Comparison of ENCODE assay signal across 21 mouse cellular contexts in the genomic region with DNA sequence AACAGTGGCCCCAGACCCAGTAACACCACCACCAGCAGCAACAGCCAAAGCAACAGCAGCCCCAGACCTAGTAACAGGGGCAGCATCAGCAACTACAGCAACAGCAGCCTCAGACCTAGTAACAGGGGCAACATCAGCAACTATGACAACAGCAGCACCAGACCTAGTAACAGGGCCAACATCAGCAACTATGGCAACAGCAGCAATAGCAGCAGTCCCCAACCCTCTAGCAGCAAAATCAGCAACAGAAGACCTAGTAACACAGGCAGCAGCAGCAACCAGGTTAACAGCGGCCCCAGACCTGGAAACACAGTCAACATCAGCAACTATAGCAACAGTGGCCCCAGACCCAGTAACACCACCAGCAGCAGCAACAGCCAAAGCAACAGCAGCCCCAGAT. TPM values are rescaled to one million over a fixed set of nuclear protein-coding genes. Genes with fewer than 3 reads are reported as not detected.
DNase-seq lines count a peak whose midpoint lies in the region; ATAC-seq and TF ChIP-seq lines count a peak whose summit lies in the region.
"Had no signal": no experiment of that assay in that cellular context is flagged by ENCODE, and none has a peak within 500 bp of the region (broad histone marks: within the 10 kb centered on the region; RNA-seq: fewer than 3 reads in every experiment).

No protein-coding gene starts in this region.

- no peak overlapping the region for H3K4me3 ChIP-seq in heart, embryonic 10.5 days
- H3K4me3 ChIP-seq in heart, embryonic 11.5 days (ENCODE audit: low read depth, low read length), result no peak overlapping the region
- peak overlapping the region; percentile 76 for H3K4me3 ChIP-seq in testis, adult 2 months (ENCODE audit: control insufficient read depth, low read depth, low read length)
- no peak overlapping the region for H3K4me3 ChIP-seq in limb, embryonic 13.5 days
- H3K4me3 ChIP-seq in kidney, embryonic 15.5 days (replicated peaks), result no peak overlapping the region
- H3K4me3 ChIP-seq: erythroblast, embryonic 14.5 days; forebrain, embryonic 12.5 days; heart, embryonic 15.5 days had no signal

- peak overlapping the region; percentile 37; the same call in 1 of the 2 replicates for H3K27ac ChIP-seq in heart, embryonic 10.5 days
- H3K27ac ChIP-seq in heart, embryonic 11.5 days (ENCODE audit: low read depth, low read length), result no peak overlapping the region
- H3K27ac ChIP-seq in testis, adult 2 months (ENCODE audit: control insufficient read depth, insufficient read depth, low read depth, low read length), result no peak overlapping the region
- H3K27ac ChIP-seq in limb, embryonic 13.5 days, result 0 out of 2 replicates have a peak overlapping the region, but pooled peaks have one; percentile 35
- no peak overlapping the region for H3K27ac ChIP-seq in kidney, embryonic 15.5 days
- H3K27ac ChIP-seq: forebrain, embryonic 12.5 days; heart, embryonic 15.5 days; macrophage had no signal

- no peak for TF ChIP-seq POLR2A in testis, adult 2 months (IDR thresholded peaks at IDR 0.05; ENCODE audit: control insufficient read depth, low read depth, low read length)

- WGBS in heart, embryonic 10.5 days, result 83% methylated on average over 1 of the region's 1 CpGs
- 87% methylated on average over 1 of the region's 1 CpGs for WGBS in heart, embryonic 11.5 days (ENCODE audit: insufficient replicate concordance)
- WGBS in limb, embryonic 13.5 days, result 100% methylated on average over 1 of the region's 1 CpGs
- 87% methylated on average over 1 of the region's 1 CpGs for WGBS in kidney, embryonic 15.5 days

- no peaks in the 10 kb centered on the region for H3K36me3 ChIP-seq in heart, embryonic 10.5 days
- no peaks in the 10 kb centered on the region for H3K36me3 ChIP-seq in heart, embryonic 11.5 days (ENCODE audit: control insufficient read depth, insufficient read depth, low read length)
- H3K36me3 ChIP-seq in testis, adult 2 months (ENCODE audit: control insufficient read depth, insufficient read depth, low read length), result no peaks in the 10 kb centered on the region
- no peaks in the 10 kb centered on the region for H3K36me3 ChIP-seq in limb, embryonic 13.5 days
- no peaks in the 10 kb centered on the region for H3K36me3 ChIP-seq in kidney, embryonic 15.5 days
- H3K36me3 ChIP-seq: forebrain, embryonic 12.5 days; heart, embryonic 15.5 days had no signal

- no peak overlapping the region for H3K9ac ChIP-seq in heart, embryonic 11.5 days (ENCODE audit: low read depth, low read length)
- H3K9ac ChIP-seq in limb, embryonic 13.5 days, result no peak overlapping the region
- H3K9ac ChIP-seq in kidney, embryonic 15.5 days, result no peak overlapping the region
- H3K9ac ChIP-seq: forebrain, embryonic 12.5 days; heart, embryonic 15.5 days; liver, postnatal 0 days had no signal

- H3K27me3 ChIP-seq in heart, embryonic 10.5 days (ENCODE audit: insufficient read depth, poor library complexity, severe bottlenecking), result peaks cover 9% of the 10 kb centered on the region; the same call in 1 of the 2 replicates
- H3K27me3 ChIP-seq in heart, embryonic 11.5 days (ENCODE audit: control insufficient read depth, insufficient read depth, low read length), result no peaks in the 10 kb centered on the region; the same call in 1 of the 2 replicates
- H3K27me3 ChIP-seq in testis, adult 2 months (ENCODE audit: control insufficient read depth, insufficient read depth, low read length), result no peaks in the 10 kb centered on the region
- 0 out of 2 replicates have a peak, but pooled peaks cover 4% of the 10 kb centered on the region for H3K27me3 ChIP-seq in limb, embryonic 13.5 days
- no peaks in the 10 kb centered on the region for H3K27me3 ChIP-seq in kidney, embryonic 15.5 days
- H3K27me3 ChIP-seq: forebrain, embryonic 12.5 days; heart, embryonic 15.5 days had no signal

- no peaks in the 10 kb centered on the region for H3K9me3 ChIP-seq in heart, embryonic 10.5 days
- no peaks in the 10 kb centered on the region for H3K9me3 ChIP-seq in heart, embryonic 11.5 days (replicated peaks; ENCODE audit: control insufficient read depth, low read length)
- no peaks in the 10 kb centered on the region for H3K9me3 ChIP-seq in limb, embryonic 13.5 days
- H3K9me3 ChIP-seq in kidney, embryonic 15.5 days (replicated peaks), result no peaks in the 10 kb centered on the region
- H3K9me3 ChIP-seq: forebrain, embryonic 12.5 days; heart, embryonic 15.5 days had no signal

- H3K4me2 ChIP-seq in heart, embryonic 11.5 days, result no peak overlapping the region
- no peak overlapping the region for H3K4me2 ChIP-seq in limb, embryonic 13.5 days (replicated peaks)
- H3K4me2 ChIP-seq in kidney, embryonic 15.5 days, result no peak overlapping the region
- H3K4me2 ChIP-seq: forebrain, embryonic 12.5 days; heart, embryonic 15.5 days had no signal

- peak; percentile 72 for DNase-seq in heart, embryonic 10.5 days (ENCODE audit: low spot score)
- no peak for DNase-seq in testis, postnatal 14 days (ENCODE audit: low spot score)
- no peak for DNase-seq in liver
- DNase-seq: adrenal gland, postnatal 25 days; cerebellum, adult 9-10 months; gastrocnemius, postnatal 10 days; kidney, postnatal 36 days; liver, postnatal 0 days; thymus, adult 2 months had no signal

- no peak for TF ChIP-seq CTCF in testis, adult 2 months (IDR thresholded peaks at IDR 0.05; ENCODE audit: control insufficient read depth, insufficient read depth, insufficient replicate concordance, low read depth, low read length)

- H3K4me1 ChIP-seq in heart, embryonic 10.5 days, result no peaks in the 10 kb centered on the region
- no peaks in the 10 kb centered on the region for H3K4me1 ChIP-seq in heart, embryonic 11.5 days (ENCODE audit: control insufficient read depth, insufficient read depth, low read length)
- H3K4me1 ChIP-seq in testis, adult 2 months (ENCODE audit: control insufficient read depth, insufficient read depth, low read length), result no peaks in the 10 kb centered on the region; the same call in 1 of the 2 replicates
- peaks cover 26% of the 10 kb centered on the region for H3K4me1 ChIP-seq in limb, embryonic 13.5 days
- H3K4me1 ChIP-seq in kidney, embryonic 15.5 days, result no peaks in the 10 kb centered on the region
- H3K4me1 ChIP-seq: forebrain, embryonic 12.5 days; heart, embryonic 15.5 days had no signal

- no peak for ATAC-seq in heart, embryonic 11.5 days (replicated peaks; ENCODE audit: insufficient number of reproducible peaks, low FRiP score, low TSS enrichment)
- no peak for ATAC-seq in limb, embryonic 13.5 days (ENCODE audit: low FRiP score, low read depth)
- ATAC-seq in kidney, embryonic 15.5 days (replicated peaks; ENCODE audit: low FRiP score), result no peak
- ATAC-seq: CD4-positive, CD25-positive, alpha-beta regulatory T cell, adult 4 months; intestine, postnatal 0 days; liver, postnatal 0 days; lung, postnatal 0 days had no signal

RNA-seq across cellular contexts. Expression of a gene that starts 6.9 kb away (rescaled TPM):
- polyA plus RNA-seq in heart, embryonic 10.5 days (2016; fragmentation: Nextera tagmentation; extraction: Ambion mirVana), result not detected in 2 replicates
- 0.13 and 0.17 TPM in 2 replicates for polyA plus RNA-seq in heart, embryonic 11.5 days (2014; fragmentation: Nextera tagmentation; extraction: Ambion mirVana)
- polyA plus RNA-seq in testis, adult 2 months (2012; rRNA removed), result 3.9 and 5.0 TPM in 2 replicates
- 0.56 and 0.59 TPM in 2 replicates for polyA plus RNA-seq in limb, embryonic 13.5 days (2015; fragmentation: Nextera tagmentation; extraction: Ambion mirVana)
- polyA plus RNA-seq in kidney, embryonic 15.5 days (2015; fragmentation: Nextera tagmentation; extraction: Ambion mirVana), result 0.14 and 0.38 TPM in 2 replicates
- polyA plus RNA-seq: CD4-positive, CD25-positive, alpha-beta regulatory T cell, adult 4 months; erythroblast, embryonic 14.5 days; liver, adult 2 months; liver, postnatal 0 days had no signal

Comparison
In these comparisons a context has a peak if more than half of its experiments do, and no peak if none do; other contexts are left out.
1. H3K27ac ChIP-seq: peak in heart, embryonic 10.5 days (single experiment) and limb, embryonic 13.5 days (single experiment); none in heart, embryonic 11.5 days (single experiment), testis, adult 2 months (single experiment) and kidney, embryonic 15.5 days (single experiment).